10 mouse cellular contexts compared by ENCODE assay signal in the genomic region with DNA sequence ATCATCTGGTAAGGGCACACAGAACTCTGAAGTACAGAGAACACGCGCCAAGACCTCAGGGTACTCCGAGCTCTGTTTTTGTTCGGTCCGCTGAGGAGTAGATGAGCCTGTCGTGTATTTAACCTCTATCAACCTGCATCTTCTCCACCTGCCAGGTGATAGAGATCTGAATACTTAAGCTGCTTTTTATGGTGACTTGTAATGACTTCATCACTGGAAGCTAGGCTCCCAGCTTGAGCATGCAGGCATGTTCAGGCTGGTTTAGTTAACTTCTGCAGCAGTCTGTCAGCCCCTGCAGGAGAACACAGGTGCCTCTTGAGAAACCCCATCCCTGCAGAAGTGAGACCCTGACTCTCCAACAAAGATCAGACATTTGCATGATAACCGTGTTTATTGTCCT. TPM values are rescaled to one million over a fixed set of nuclear protein-coding genes. Genes with fewer than 3 reads are reported as not detected.
"Had no signal": no experiment of that assay in that cellular context is flagged by ENCODE, and none has a peak within 500 bp of the region (broad histone marks: within the 10 kb centered on the region; RNA-seq: fewer than 3 reads in every experiment).

No protein-coding gene starts in this region.

- DNase-seq: lung, adult 18-20 months; lung, embryonic 14.5 days; lung, postnatal 10 days; lung, postnatal 4 days; midbrain, embryonic 14.5 days; right cerebral cortex, postnatal 14 days; thymus, adult 2 months; thymus, postnatal 25 days; thymus, postnatal 4 days had no signal

RNA-seq across cellular contexts. Expression of a gene that starts 40.6 kb away (rescaled TPM):
- total RNA-seq: neutrophil, adult 5-6 weeks had no signal
